Mouse (Mus musculus) intestine, embryonic 14.5 days (tissue): ENCODE measurements around the gene Gm9958. TPM values are rescaled to one million over a fixed set of nuclear protein-coding genes. Genes with fewer than 3 reads are reported as not detected.

ENCODE experiments used
- polyA plus RNA-seq: library from polyadenylated mRNA; unstranded; fragments of >200 nt; fragmentation: Nextera tagmentation; extraction: Ambion mirVana; gene quantifications from 2 replicates; pipeline ENCODE4 v1.2.1, GENCODE M21; 2014

The Gm9958 gene
- polyA plus RNA-seq, 1 experiment from 2014 or later, result 5.2 TPM

Other genes with a start within 250 kb of the Gm9958 start
- gene Cox18, start 143.2 kb upstream of the Gm9958 start, polyA plus RNA-seq, result 33.8 and 37.8 TPM in 2 replicates
- 38.3 and 38.6 TPM in 2 replicates for gene Ankrd17, start 627 bp upstream of the Gm9958 start, polyA plus RNA-seq
- 0.16 and 1.0 TPM in 2 replicates for gene Alb, start 93.7 kb downstream of the Gm9958 start, polyA plus RNA-seq
- gene Afp, start 123.5 kb downstream of the Gm9958 start, polyA plus RNA-seq, result 23.1 and 32.8 TPM in 2 replicates
- gene Afm, start 151.7 kb downstream of the Gm9958 start, polyA plus RNA-seq, result 8.9 and 9.3 TPM in 2 replicates
- 0.18 and 0.20 TPM in 2 replicates for gene 5830473C10Rik, start 193.9 kb downstream of the Gm9958 start, polyA plus RNA-seq